Mouse (Mus musculus): ENCODE results near the gene Afap1. TPM values are rescaled to one million over a fixed set of nuclear protein-coding genes. Genes with fewer than 3 reads are reported as not detected.

Afap1 gene
- total and polyA plus RNA-seq, 3 experiments, result 0.03 to 0.04 TPM; not detected in 1

DNA sequence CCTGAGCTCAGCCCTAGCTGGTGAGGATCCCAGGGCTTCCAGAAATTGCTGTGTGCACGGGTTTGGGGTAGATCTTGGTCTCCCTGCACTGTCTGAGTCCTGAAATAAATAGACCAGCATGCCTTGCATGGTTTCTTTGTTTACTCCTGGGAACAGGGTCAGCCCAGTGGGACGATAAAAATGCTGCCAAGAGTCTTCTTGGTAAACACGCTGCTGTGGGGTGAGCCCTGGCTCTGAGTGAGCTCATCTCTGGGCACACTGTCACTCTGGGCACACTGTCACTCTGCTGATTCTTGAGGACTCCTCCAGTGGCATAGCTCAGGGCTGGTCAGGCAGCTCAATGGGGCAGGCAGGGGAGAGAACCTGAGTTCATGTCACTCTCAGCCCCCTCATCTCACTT lies 36.9 kb upstream of the Afap1 start:
- Histone ChIP-seq H3K79me2 (ENCODE audit: control insufficient read depth, insufficient read depth, low read length, poor library complexity) (no peaks in the 10 kb centered on the region), H3K9ac (ENCODE audit: control insufficient read depth, low read depth, low read length, poor library complexity, severe bottlenecking) (no peak overlapping the region), H3K4me3 (ENCODE audit: control insufficient read depth in 1 of 2, insufficient read depth in 1 of 2, low read depth in 2 of 2, low read length in 2 of 2) (no peak overlapping the region), H3K9me3 (replicated peaks; ENCODE audit: insufficient read depth, low read length) (no peaks in the 10 kb centered on the region), H3K4me1 (ENCODE audit: control insufficient read depth in 1 of 2, insufficient read depth in 2 of 2, low read length in 2 of 2) (no peaks in the 10 kb centered on the region), H3K27me3 (ENCODE audit: control insufficient read depth in 1 of 2, insufficient read depth in 2 of 2, low read length in 2 of 2) (no peaks in the 10 kb centered on the region), H3K27ac (ENCODE audit: control insufficient read depth, low read depth, low read length) (no peak overlapping the region), H3K36me3 (ENCODE audit: control insufficient read depth in 1 of 2, insufficient read depth in 2 of 2, low read length in 2 of 2) (no peaks in the 10 kb centered on the region)
- TF ChIP-seq UBTF (IDR thresholded peaks at IDR 0.05; ENCODE audit: borderline replicate concordance, insufficient read depth, low read depth, low read length) (no peak), POLR2A (IDR thresholded peaks at IDR 0.05; ENCODE audit: control insufficient read depth in 1 of 2, insufficient read depth in 1 of 2, low read depth in 1 of 2, low read length in 2 of 2, poor library complexity in 1 of 2) (no peak), MXI1 (IDR thresholded peaks at IDR 0.05; ENCODE audit: low read depth, low read length) (no peak), MAFK (IDR thresholded peaks at IDR 0.05; ENCODE audit: borderline replicate concordance, low read depth, low read length) (no peak)
- no peak for DNase-seq (ENCODE audit: low read depth, low spot score)

DNA sequence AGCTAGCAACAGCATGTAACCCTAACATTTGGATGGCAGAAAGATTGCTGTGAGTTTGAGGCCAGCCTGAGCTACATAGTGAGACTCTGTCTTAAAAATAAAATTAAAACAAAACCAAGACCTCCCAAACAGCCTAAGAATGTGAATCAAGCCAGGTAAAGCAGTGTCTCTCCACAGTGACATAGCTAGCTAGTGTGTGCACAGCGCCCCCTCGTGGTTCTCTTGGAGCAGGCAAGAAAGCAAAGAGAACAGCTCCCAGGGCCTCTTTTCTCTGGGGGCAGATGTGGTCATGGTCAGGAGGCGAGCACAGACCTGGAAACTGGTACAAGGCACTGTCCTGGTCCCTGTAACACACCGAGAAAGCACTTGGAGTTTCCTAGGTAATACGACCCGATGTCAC lies 35.0 kb upstream of the Afap1 start:
- Histone ChIP-seq H3K4me1 (ENCODE audit: control insufficient read depth in 1 of 2, insufficient read depth in 2 of 2, low read length in 2 of 2) (no peaks in the 10 kb centered on the region), H3K9me3 (replicated peaks; ENCODE audit: insufficient read depth, low read length) (no peaks in the 10 kb centered on the region), H3K4me3 (ENCODE audit: control insufficient read depth in 1 of 2, insufficient read depth in 1 of 2, low read depth in 2 of 2, low read length in 2 of 2) (no peak overlapping the region), H3K9ac (ENCODE audit: control insufficient read depth, low read depth, low read length, poor library complexity, severe bottlenecking) (no peak overlapping the region), H3K27me3 (ENCODE audit: control insufficient read depth in 1 of 2, insufficient read depth in 2 of 2, low read length in 2 of 2) (no peaks in the 10 kb centered on the region), H3K36me3 (ENCODE audit: control insufficient read depth in 1 of 2, insufficient read depth in 2 of 2, low read length in 2 of 2) (no peaks in the 10 kb centered on the region), H3K79me2 (ENCODE audit: control insufficient read depth, insufficient read depth, low read length, poor library complexity) (no peaks in the 10 kb centered on the region), H3K27ac (ENCODE audit: control insufficient read depth, low read depth, low read length) (no peak overlapping the region)
- TF ChIP-seq ELF1 (IDR thresholded peaks at IDR 0.05; ENCODE audit: low read depth, low read length) (no peak), POLR2A (IDR thresholded peaks at IDR 0.05; ENCODE audit: control insufficient read depth in 1 of 2, insufficient read depth in 1 of 2, low read depth in 1 of 2, low read length in 2 of 2, poor library complexity in 1 of 2) (no peak), MYC (IDR thresholded peaks at IDR 0.05; ENCODE audit: low read depth, low read length) (no peak), USF1 (IDR thresholded peaks at IDR 0.05; ENCODE audit: low read depth, low read length) (no peak), SMC3 (IDR thresholded peaks at IDR 0.05; ENCODE audit: low read depth, low read length) (no peak), MAFK (IDR thresholded peaks at IDR 0.05; ENCODE audit: borderline replicate concordance, low read depth, low read length) (no peak), SIN3A (IDR thresholded peaks at IDR 0.05; ENCODE audit: low read length) (no peak), CHD2 (IDR thresholded peaks at IDR 0.05; ENCODE audit: low read length) (no peak), MEF2A (IDR thresholded peaks at IDR 0.05; ENCODE audit: extremely low read depth, insufficient replicate concordance, low read depth, low read length, poor library complexity, severe bottlenecking) (no peak)
- DNase-seq (ENCODE audit: low read depth, low spot score), result no peak

DNA sequence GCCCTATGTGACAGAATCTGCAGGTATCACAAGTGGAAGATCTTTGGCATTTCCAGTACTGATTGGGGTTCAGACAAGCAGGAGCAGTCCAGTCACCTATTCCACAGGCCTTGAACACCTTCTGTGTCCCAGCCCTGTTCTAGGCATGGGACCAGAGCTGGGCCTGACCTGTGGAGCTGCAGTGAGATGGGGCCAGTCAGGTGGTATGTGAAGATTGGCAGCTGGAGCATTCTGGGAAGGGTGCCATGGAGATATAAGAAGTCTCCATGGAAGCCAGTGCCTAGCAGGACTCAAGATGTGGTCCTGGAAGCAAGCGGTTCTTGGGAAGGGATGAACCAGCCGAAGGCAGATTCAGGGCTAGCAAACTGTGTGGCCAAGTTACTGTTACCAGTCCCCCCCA lies 31.7 kb upstream of the Afap1 start:
- Histone ChIP-seq H3K9me3 (replicated peaks; ENCODE audit: insufficient read depth, low read length) (no peaks in the 10 kb centered on the region), H3K27ac (ENCODE audit: control insufficient read depth, low read depth, low read length) (no peak overlapping the region), H3K4me3 (ENCODE audit: control insufficient read depth in 1 of 2, insufficient read depth in 1 of 2, low read depth in 2 of 2, low read length in 2 of 2) (no peak overlapping the region), H3K27me3 (ENCODE audit: control insufficient read depth in 1 of 2, insufficient read depth in 2 of 2, low read length in 2 of 2) (no peaks in the 10 kb centered on the region), H3K4me1 (ENCODE audit: control insufficient read depth in 1 of 2, insufficient read depth in 2 of 2, low read length in 2 of 2) (no peaks in the 10 kb centered on the region), H3K36me3 (ENCODE audit: control insufficient read depth in 1 of 2, insufficient read depth in 2 of 2, low read length in 2 of 2) (no peaks in the 10 kb centered on the region), H3K9ac (ENCODE audit: control insufficient read depth, low read depth, low read length, poor library complexity, severe bottlenecking) (no peak overlapping the region), H3K79me2 (ENCODE audit: control insufficient read depth, insufficient read depth, low read length, poor library complexity) (no peaks in the 10 kb centered on the region)
- DNase-seq (ENCODE audit: low read depth, low spot score), result no peak
- no peak for TF ChIP-seq GABPA (IDR thresholded peaks at IDR 0.05; ENCODE audit: low read depth, low read length)
- no peak for TF ChIP-seq USF2 (IDR thresholded peaks at IDR 0.05; ENCODE audit: borderline replicate concordance in 1 of 2, insufficient read depth in 1 of 2, low read depth in 1 of 2, low read length in 2 of 2)
- no peak for TF ChIP-seq TCF12 (IDR thresholded peaks at IDR 0.05; ENCODE audit: low read depth, low read length)
- TF ChIP-seq ZC3H11A (IDR thresholded peaks at IDR 0.05; ENCODE audit: low read depth, low read length), result no peak
- no peak for TF ChIP-seq NELFE (IDR thresholded peaks at IDR 0.05; ENCODE audit: low read depth, low read length)
- no peak for TF ChIP-seq KAT2A (conservative IDR thresholded peaks at IDR 0.05; ENCODE audit: low read depth, low read length)
- TF ChIP-seq MYC (IDR thresholded peaks at IDR 0.05; ENCODE audit: low read depth, low read length), result no peak
- no peak for TF ChIP-seq POLR2AphosphoS2 (IDR thresholded peaks at IDR 0.05; ENCODE audit: low read length)
- no peak for TF ChIP-seq MAFK (IDR thresholded peaks at IDR 0.05; ENCODE audit: borderline replicate concordance, low read depth, low read length)
- no peak for TF ChIP-seq MXI1 (IDR thresholded peaks at IDR 0.05; ENCODE audit: low read depth, low read length)
